Mouse (Mus musculus) bone marrow, adult 2 months (tissue): ENCODE data around the gene Fam168a. TPM values are rescaled to one million over a fixed set of nuclear protein-coding genes. Genes with fewer than 3 reads are reported as not detected.

Experiments used
- H3K27ac ChIP-seq: fragments of 200-500 bp; 2 replicates; pipeline ENCODE4 v1.5.1; 2012; ENCODE audit warnings: low read depth, mild to moderate bottlenecking, control low read depth, inconsistent platforms, low read length; ENCODE audit not compliant: control insufficient read depth, poor library complexity, insufficient read depth
- H3K4me1 ChIP-seq: fragments of 200-500 bp; 2 replicates; pipeline ENCODE4 v1.6.1; 2011; ENCODE audit warnings: low read length; ENCODE audit not compliant: control insufficient read depth, insufficient read depth
- H3K4me3 ChIP-seq: fragments of 200-500 bp; replicated peaks from 2 replicates; pipeline ENCODE3; 2011; ENCODE audit warnings: mild to moderate bottlenecking, low read depth, low read length, control low read depth; ENCODE audit not compliant: control insufficient read depth
- CTCF ChIP-seq: fragments of 200-500 bp; IDR thresholded peaks from 2 replicates; pipeline ENCODE4 v1.5.1; 2011; ENCODE audit warnings: low read length, control low read depth; ENCODE audit not compliant: control insufficient read depth, insufficient read depth
- POLR2A ChIP-seq: fragments of 200-500 bp; IDR thresholded peaks from 2 replicates; pipeline ENCODE4 v1.6.1; 2011; ENCODE audit warnings: low read depth, mild to moderate bottlenecking, control low read depth, low read length, borderline replicate concordance; ENCODE audit not compliant: control insufficient read depth
- WGBS: fragments of 180-500 bp; shearing (Covaris S2); methylation state at CpG from one replicate; pipeline ENCODE4 v1.1.7; 2018; 5-methylcytosine and 5-hydroxymethylcytosine counted together
- polyA plus RNA-seq: library from polyadenylated mRNA; stranded (reverse); fragments of >200 nt; gene quantifications from 2 replicates; pipeline ENCODE4 v1.2.4, GENCODE M21; 2011; ENCODE audit warnings: low replicate concordance; ENCODE audit not compliant: missing spikeins, insufficient read depth, insufficient read length

Fam168a gene
- polyA plus RNA-seq, 1 experiment: 11.7 TPM

- Histone ChIP-seq H3K27ac (no peak overlapping the region), H3K4me1 (no peaks in the 10 kb centered on the region), H3K4me3 (no peak overlapping the region)
- TF ChIP-seq POLR2A (no peak), CTCF (no peak)
Observed at GRCm38 (mm10) chr7:100762726-100763125, 56.3 kb downstream of the Fam168a start.

GRCm38 (mm10) chr7:100767568-100767967 lies 61.1 kb downstream of the Fam168a start:
- Histone ChIP-seq H3K27ac (no peak overlapping the region), H3K4me1 (no peaks in the 10 kb centered on the region; the same call in 1 of the 2 replicates), H3K4me3 (no peak overlapping the region)
- TF ChIP-seq CTCF (no peak), POLR2A (no peak)
- WGBS: 85% methylated on average over 3 of the region's 3 CpGs

GRCm38 (mm10) chr7:100768009-100768408 lies 61.6 kb downstream of the Fam168a start:
- TF ChIP-seq POLR2A (no peak), CTCF (no peak)
- 87% methylated on average over 3 of the region's 3 CpGs for WGBS
- no peak overlapping the region for H3K4me3 ChIP-seq
- no peak overlapping the region for H3K27ac ChIP-seq
- H3K4me1 ChIP-seq: no peaks in the 10 kb centered on the region; the same call in 1 of the 2 replicates

GRCm38 (mm10) chr7:100769534-100770083 lies 63.2 kb downstream of the Fam168a start:
- 54% methylated on average over 7 of the region's 7 CpGs for WGBS
- Histone ChIP-seq H3K27ac (no peak overlapping the region), H3K4me3 (no peak overlapping the region), H3K4me1 (no peaks in the 10 kb centered on the region; the same call in 1 of the 2 replicates)
- TF ChIP-seq CTCF: no peak
- TF ChIP-seq POLR2A: no peak

- no peak overlapping the region for H3K27ac ChIP-seq
- H3K4me3 ChIP-seq: no peak overlapping the region
- no peak for TF ChIP-seq POLR2A
- TF ChIP-seq CTCF: no peak
- no peaks in the 10 kb centered on the region; the same call in 1 of the 2 replicates for H3K4me1 ChIP-seq
- WGBS: 67% methylated on average over 2 of the region's 2 CpGs
Observed at GRCm38 (mm10) chr7:100770669-100771341, 64.4 kb downstream of the Fam168a start.

- H3K4me3 ChIP-seq: no peak overlapping the region
- H3K27ac ChIP-seq: no peak overlapping the region
- H3K4me1 ChIP-seq: no peaks in the 10 kb centered on the region; the same call in 1 of the 2 replicates
- 92% methylated on average over 1 of the region's 1 CpGs for WGBS
- no peak for TF ChIP-seq CTCF
- TF ChIP-seq POLR2A: no peak
Observed at GRCm38 (mm10) chr7:100774189-100774588, 67.8 kb downstream of the Fam168a start.

GRCm38 (mm10) chr7:100775810-100776209 lies 69.4 kb downstream of the Fam168a start:
- 85% methylated on average over 1 of the region's 1 CpGs for WGBS
- Histone ChIP-seq H3K4me1 (no peaks in the 10 kb centered on the region), H3K27ac (no peak overlapping the region), H3K4me3 (no peak overlapping the region)
- TF ChIP-seq CTCF: no peak
- TF ChIP-seq POLR2A: no peak

GRCm38 (mm10) chr7:100780192-100780591 lies 73.8 kb downstream of the Fam168a start:
- Histone ChIP-seq H3K4me3 (no peak overlapping the region), H3K4me1 (no peaks in the 10 kb centered on the region), H3K27ac (no peak overlapping the region)
- no peak for TF ChIP-seq CTCF
- TF ChIP-seq POLR2A: no peak
- 23% methylated on average over 7 of the region's 7 CpGs for WGBS
